Mouse (Mus musculus) hindbrain, embryonic 14.5 days (tissue): ENCODE data around the gene Mpc1. TPM values are rescaled to one million over a fixed set of nuclear protein-coding genes. Genes with fewer than 3 reads are reported as not detected.

Experiments
- ATAC-seq: fragments of 200-750 bp; cut with Nextera tagmentation; 2 replicates; pipeline ENCODE4 v1.8.0; 2017; ENCODE audit warnings: moderate number of reproducible peaks, mild to moderate bottlenecking, moderate TSS enrichment, moderate library complexity; ENCODE audit not compliant: low FRiP score
- DNase-seq: peaks from one replicate; pipeline ENCODE4 v3.0.0-alpha.2; 2015; ENCODE audit warnings: low spot score
- H3K27ac ChIP-seq: fragments of 300-500 bp; sonication (generic); 2 replicates; pipeline ENCODE4 v1.5.1; 2014; ENCODE audit warnings: mild to moderate bottlenecking, moderate library complexity
- H3K27me3 ChIP-seq: fragments of 300-500 bp; sonication (generic); 2 replicates; pipeline ENCODE4 v1.6.1; 2014; ENCODE audit warnings: mild to moderate bottlenecking, low read length, mixed read lengths; ENCODE audit not compliant: control insufficient read depth, insufficient read depth
- H3K36me3 ChIP-seq: fragments of 300-500 bp; sonication (generic); replicated peaks from 2 replicates; pipeline ENCODE4 v1.6.1; 2014; ENCODE audit not compliant: control insufficient read depth, insufficient read depth
- H3K4me1 ChIP-seq: fragments of 300-500 bp; sonication (generic); replicated peaks from 2 replicates; pipeline ENCODE4 v1.6.1; 2014; ENCODE audit warnings: antibody characterized with exemption, low read length, mixed read lengths; ENCODE audit not compliant: control insufficient read depth, insufficient read depth
- H3K4me2 ChIP-seq: fragments of 300-500 bp; sonication (generic); replicated peaks from 2 replicates; pipeline ENCODE4 v1.6.1; 2014; ENCODE audit warnings: mild to moderate bottlenecking, moderate library complexity
- H3K4me3 ChIP-seq: fragments of 300-500 bp; sonication (generic); replicated peaks from 2 replicates; pipeline ENCODE4 v1.5.1; 2014; ENCODE audit warnings: mild to moderate bottlenecking, low read length
- H3K9ac ChIP-seq: fragments of 300-500 bp; sonication (generic); 2 replicates; pipeline ENCODE4 v1.6.1; 2014
- H3K9me3 ChIP-seq: fragments of 300-500 bp; sonication (generic); 2 replicates; pipeline ENCODE4 v1.6.1; 2016; ENCODE audit warnings: low read length; ENCODE audit not compliant: control insufficient read depth
- WGBS: fragments of 180-500 bp; shearing (Covaris S2); extraction: QIAGEN DNeasy Blood & Tissue Kit; methylation state at CpG from one replicate; pipeline ENCODE4 v1.1.7; 2014; 5-methylcytosine and 5-hydroxymethylcytosine counted together
- polyA plus RNA-seq: library from polyadenylated mRNA; unstranded; fragments of >200 nt; fragmentation: Nextera tagmentation; extraction: Ambion mirVana; gene quantifications from 2 replicates; pipeline ENCODE4 v1.2.1, GENCODE M21; 2014

Mpc1 gene
- polyA plus RNA-seq, 1 experiment from 2014 or later, result 389 TPM

DNA sequence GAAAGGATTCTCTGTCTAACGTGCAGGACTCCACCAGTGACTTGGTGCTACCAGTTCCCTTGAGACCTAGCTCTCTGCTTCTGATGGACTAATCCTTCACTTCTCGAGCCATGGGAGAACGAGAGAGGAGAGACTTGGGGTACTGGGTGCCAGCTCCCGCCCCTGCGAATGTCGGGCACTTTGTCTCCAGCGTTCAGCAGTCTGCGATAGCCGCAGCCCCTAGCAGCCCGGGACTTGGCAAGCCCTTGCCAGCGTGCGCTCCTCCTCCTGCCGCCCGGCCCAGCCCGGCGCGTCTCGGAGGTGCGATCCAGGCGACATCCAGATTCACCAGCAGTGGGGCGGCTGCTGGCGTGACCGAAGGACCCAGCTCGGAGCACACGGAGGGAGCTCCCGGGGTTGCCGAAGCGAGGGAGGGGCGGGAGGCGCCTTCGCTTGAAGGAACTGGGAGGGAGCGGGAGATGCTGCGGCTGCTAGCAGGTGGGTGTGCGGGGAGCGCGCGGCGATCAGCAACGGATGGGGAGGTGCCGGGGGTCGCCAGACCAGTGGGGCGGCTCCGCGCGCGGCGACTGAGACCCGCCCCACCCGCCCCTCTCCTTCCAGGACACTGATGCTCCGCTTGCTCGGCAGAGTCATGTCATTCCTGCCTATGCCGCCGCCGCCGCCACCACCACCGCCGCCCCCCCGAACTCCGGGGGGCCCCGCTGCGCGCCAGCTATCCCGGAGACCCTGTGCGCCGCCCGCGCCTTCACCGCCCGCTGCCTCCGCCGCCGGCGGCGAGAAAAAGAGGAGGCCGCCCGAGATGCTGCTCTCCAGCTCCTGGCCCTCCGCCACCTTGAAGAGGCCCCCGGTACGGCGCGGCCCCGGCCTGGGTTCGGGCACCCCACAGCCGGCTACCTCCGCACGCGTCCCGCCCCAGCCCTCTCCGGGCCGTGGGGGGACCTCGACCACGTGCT lies 58.0 kb downstream of the Mpc1 start:
- H3K27me3 ChIP-seq, result 0 out of 2 replicates have a peak, but pooled peaks cover 3% of the 10 kb centered on the region
- peak overlapping the region; percentile 75 for H3K9ac ChIP-seq
- peaks cover 39% of the 10 kb centered on the region for H3K4me1 ChIP-seq
- under 1% methylated on average over 71 of the region's 92 CpGs for WGBS
- H3K9me3 ChIP-seq, result no peaks in the 10 kb centered on the region
- no peaks in the 10 kb centered on the region for H3K36me3 ChIP-seq
- ATAC-seq (peak; percentile 82), DNase-seq (peak; percentile 70)
- peak overlapping the region; percentile 94 for H3K27ac ChIP-seq
- peak overlapping the region; percentile 51 for H3K4me3 ChIP-seq
- peak overlapping the region; percentile 84 for H3K4me2 ChIP-seq

- ATAC-seq (peak; percentile 18; the same call in 1 of the 2 replicates), DNase-seq (no peak)
- H3K9ac ChIP-seq, result peak overlapping the region; percentile 75
- peak overlapping the region; percentile 84 for H3K4me2 ChIP-seq
- peak overlapping the region; percentile 94 for H3K27ac ChIP-seq
- WGBS, result 6% methylated on average over 43 of the region's 46 CpGs
- peaks cover 39% of the 10 kb centered on the region for H3K4me1 ChIP-seq
- H3K27me3 ChIP-seq, result 0 out of 2 replicates have a peak, but pooled peaks cover 3% of the 10 kb centered on the region
- H3K36me3 ChIP-seq, result no peaks in the 10 kb centered on the region
- H3K9me3 ChIP-seq, result no peaks in the 10 kb centered on the region
- H3K4me3 ChIP-seq, result peak overlapping the region; percentile 51
Observed at GRCm38 (mm10) chr17:8341360-8341963, 58.8 kb downstream of the Mpc1 start.

DNA sequence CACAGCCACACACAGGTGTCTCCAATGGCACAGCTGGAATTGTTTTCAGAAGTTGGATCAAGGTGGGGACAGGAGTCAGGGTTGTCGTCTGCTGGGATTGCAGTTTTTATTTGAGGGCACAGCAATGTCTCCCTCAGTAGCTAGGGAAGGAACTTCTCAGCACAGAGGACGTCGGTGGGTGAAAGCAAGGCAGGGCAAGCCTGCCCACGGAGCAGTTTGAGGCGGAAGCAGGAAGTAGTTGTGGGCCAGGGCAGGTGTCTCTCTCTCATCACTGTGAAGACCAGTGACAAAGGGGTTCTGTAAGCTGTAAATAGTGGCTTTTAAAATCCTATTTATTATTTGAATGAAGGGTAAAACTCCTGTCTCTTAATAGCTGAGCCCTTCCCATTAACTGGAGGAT lies 60.0 kb downstream of the Mpc1 start:
- peak overlapping the region; percentile 75 for H3K9ac ChIP-seq
- H3K36me3 ChIP-seq, result no peaks in the 10 kb centered on the region
- H3K27me3 ChIP-seq, result 0 out of 2 replicates have a peak, but pooled peaks cover 3% of the 10 kb centered on the region
- H3K27ac ChIP-seq, result no peak overlapping the region
- DNase-seq (no peak), ATAC-seq (no peak)
- H3K4me2 ChIP-seq, result peak overlapping the region; percentile 84
- WGBS, result 48% methylated on average over 5 of the region's 5 CpGs
- H3K9me3 ChIP-seq, result no peaks in the 10 kb centered on the region
- H3K4me3 ChIP-seq, result peak overlapping the region; percentile 51; the same call in 1 of the 2 replicates
- peaks cover 39% of the 10 kb centered on the region for H3K4me1 ChIP-seq

DNA sequence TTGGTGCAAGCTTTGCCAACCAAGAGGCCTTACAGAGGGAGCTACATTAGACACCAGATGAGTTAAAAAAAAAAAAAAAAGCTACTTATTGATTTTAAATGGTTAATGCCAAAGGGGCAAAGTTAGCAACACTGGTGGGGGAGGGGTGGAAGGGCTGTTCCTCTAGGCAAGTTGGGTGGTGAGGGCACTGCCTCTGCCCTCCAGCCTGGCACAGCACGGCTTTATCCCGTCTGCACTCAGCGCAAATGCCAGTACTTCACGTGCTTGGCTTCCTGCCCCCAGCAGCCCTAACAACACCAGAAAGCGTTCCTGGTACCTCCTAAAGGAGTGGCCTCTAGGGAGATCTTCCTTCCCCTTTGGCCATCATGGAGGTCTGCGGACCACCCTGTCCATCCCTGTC lies 60.7 kb downstream of the Mpc1 start:
- ATAC-seq (no peak), DNase-seq (no peak)
- H3K27me3 ChIP-seq, result 0 out of 2 replicates have a peak, but pooled peaks cover 3% of the 10 kb centered on the region
- H3K9ac ChIP-seq, result no peak overlapping the region
- WGBS, result 49% methylated on average over 6 of the region's 6 CpGs
- no peaks in the 10 kb centered on the region for H3K9me3 ChIP-seq
- peak overlapping the region; percentile 84 for H3K4me2 ChIP-seq
- no peak overlapping the region; the same call in 1 of the 2 replicates for H3K4me3 ChIP-seq
- H3K27ac ChIP-seq, result no peak overlapping the region
- no peaks in the 10 kb centered on the region for H3K36me3 ChIP-seq
- H3K4me1 ChIP-seq, result peaks cover 39% of the 10 kb centered on the region

Other genes starting within 250 kb of the Mpc1 start
- 0.12 and 0.27 TPM in 2 replicates for gene Gm49673, start 135.1 kb upstream of the Mpc1 start, polyA plus RNA-seq
- 18.7 and 20.0 TPM in 2 replicates for gene Rnaset2a, start 134.8 kb upstream of the Mpc1 start, polyA plus RNA-seq
- 32.2 and 39.6 TPM in 2 replicates for gene Fgfr1op, start 117.4 kb upstream of the Mpc1 start, polyA plus RNA-seq
- not detected in 2 replicates for gene Ccr6, start 46.9 kb upstream of the Mpc1 start, polyA plus RNA-seq
- 152 and 175 TPM in 2 replicates for gene Sft2d1, start 28.2 kb downstream of the Mpc1 start, polyA plus RNA-seq
- 20.9 and 22.7 TPM in 2 replicates for gene Prr18, start 54.6 kb downstream of the Mpc1 start, polyA plus RNA-seq
- 0.31 and 0.53 TPM in 2 replicates for gene T2, start 73.1 kb downstream of the Mpc1 start, polyA plus RNA-seq
- 0.22 and 0.27 TPM in 2 replicates for gene T, start 151.5 kb downstream of the Mpc1 start, polyA plus RNA-seq
- gene Pde10a, start 242.5 kb downstream of the Mpc1 start, polyA plus RNA-seq, result 14.7 and 15.8 TPM in 2 replicates